Mouse (Mus musculus): Measurements from ENCODE around the gene Armc7.

GRCm38 (mm10) chr11:115522703-115523102 is 47.2 kb downstream of the Armc7 start:
- no peak for TF ChIP-seq NANOG (IDR thresholded peaks at IDR 0.05; ENCODE audit: borderline replicate concordance, low read length)
- no peak for TF ChIP-seq CTCF (conservative IDR thresholded peaks at IDR 0.05; ENCODE audit: low read length)
